Mouse (Mus musculus) spleen, adult 2 months (tissue): ENCODE data around the gene Abcc6. TPM values are rescaled to one million over a fixed set of nuclear protein-coding genes. Genes with fewer than 3 reads are reported as not detected.

Experiments
- DNase-seq, 2 experiments: peaks; one replicate each; pipeline versions ENCODE4 v3.0.0 to v3.0.0-alpha.2; 2012 to 2021; ENCODE audit warnings: low spot score in 2 of 2, low read depth in 1 of 2
- H3K27ac ChIP-seq: fragments of 200-500 bp; 2 replicates; pipeline ENCODE4 v1.5.1; 2012; ENCODE audit warnings: low read length, inconsistent platforms; ENCODE audit not compliant: insufficient read depth
- H3K27me3 ChIP-seq: fragments of 200-500 bp; 2 replicates; pipeline ENCODE4 v1.6.1; 2012; ENCODE audit warnings: mild to moderate bottlenecking, moderate library complexity, low read length, inconsistent platforms; ENCODE audit not compliant: control insufficient read depth, insufficient read depth
- H3K36me3 ChIP-seq: fragments of 200-500 bp; 2 replicates; pipeline ENCODE4 v1.6.1; 2012; ENCODE audit warnings: mild to moderate bottlenecking, low read length, inconsistent platforms; ENCODE audit not compliant: control insufficient read depth, insufficient read depth
- H3K4me1 ChIP-seq: fragments of 200-500 bp; 2 replicates; pipeline ENCODE4 v1.6.1; 2011; ENCODE audit warnings: inconsistent platforms; ENCODE audit not compliant: control insufficient read depth, insufficient read depth, insufficient read length
- H3K4me3 ChIP-seq: fragments of 200-500 bp; 2 replicates; pipeline ENCODE4 v1.5.1; 2011; ENCODE audit warnings: mild to moderate bottlenecking, inconsistent platforms; ENCODE audit not compliant: insufficient read depth, insufficient read length; ENCODE audit errors: extremely low read depth
- CTCF ChIP-seq: fragments of 200-500 bp; IDR thresholded peaks from 2 replicates; pipeline ENCODE4 v1.5.1; 2011; ENCODE audit warnings: mild to moderate bottlenecking, inconsistent platforms; ENCODE audit not compliant: insufficient read depth, insufficient read length, insufficient replicate concordance; ENCODE audit errors: extremely low read depth
- POLR2A ChIP-seq: fragments of 200-500 bp; IDR thresholded peaks from 2 replicates; pipeline ENCODE4 v1.6.1; 2011; ENCODE audit warnings: low read depth, low read length, inconsistent platforms
- WGBS: fragments of 180-500 bp; shearing (Covaris S2); methylation state at CpG from one replicate; pipeline ENCODE4 v1.1.7; 2018; 5-methylcytosine and 5-hydroxymethylcytosine counted together
- polyA plus RNA-seq: library from polyadenylated mRNA; depleted of rRNA; stranded (reverse); fragments of >200 nt; gene quantifications from 2 replicates; pipeline ENCODE4 v1.2.3, GENCODE M21; 2012

The Abcc6 gene
- polyA plus RNA-seq, 1 experiment = 0.08 TPM

- WGBS = 56% methylated on average over 2 of the region's 2 CpGs
- Histone ChIP-seq H3K4me1 (peaks cover 8% of the 10 kb centered on the region; the same call in 1 of the 2 replicates), H3K4me3 (no peak overlapping the region), H3K27me3 (no peaks in the 10 kb centered on the region), H3K27ac (no peak overlapping the region), H3K36me3 (no peaks in the 10 kb centered on the region)
- DNase-seq = no peak
- TF ChIP-seq CTCF (no peak), POLR2A (no peak)
Measured at GRCm38 (mm10) chr7:46031075-46031474, 973 bp upstream of the Abcc6 start.

- no peak overlapping the region for H3K27ac ChIP-seq
- no peak for DNase-seq
- H3K27me3 ChIP-seq = no peaks in the 10 kb centered on the region
- peaks cover 7% of the 10 kb centered on the region; the same call in 1 of the 2 replicates for H3K4me1 ChIP-seq
- TF ChIP-seq POLR2A (no peak), CTCF (no peak)
- H3K4me3 ChIP-seq = no peak overlapping the region
- no peaks in the 10 kb centered on the region for H3K36me3 ChIP-seq
- 69% methylated on average over 8 of the region's 9 CpGs for WGBS
Measured at GRCm38 (mm10) chr7:46029299-46030144, 580 bp downstream of the Abcc6 start.

- no peak overlapping the region for H3K4me3 ChIP-seq
- no peak overlapping the region for H3K27ac ChIP-seq
- H3K27me3 ChIP-seq = no peaks in the 10 kb centered on the region
- DNase-seq = no peak
- H3K4me1 ChIP-seq = peaks cover 3% of the 10 kb centered on the region; the same call in 1 of the 2 replicates
- TF ChIP-seq CTCF (no peak), POLR2A (no peak)
- no peaks in the 10 kb centered on the region for H3K36me3 ChIP-seq
- 87% methylated on average over 10 of the region's 10 CpGs for WGBS
Measured at GRCm38 (mm10) chr7:46028681-46029080, 1.4 kb downstream of the Abcc6 start.

DNA sequence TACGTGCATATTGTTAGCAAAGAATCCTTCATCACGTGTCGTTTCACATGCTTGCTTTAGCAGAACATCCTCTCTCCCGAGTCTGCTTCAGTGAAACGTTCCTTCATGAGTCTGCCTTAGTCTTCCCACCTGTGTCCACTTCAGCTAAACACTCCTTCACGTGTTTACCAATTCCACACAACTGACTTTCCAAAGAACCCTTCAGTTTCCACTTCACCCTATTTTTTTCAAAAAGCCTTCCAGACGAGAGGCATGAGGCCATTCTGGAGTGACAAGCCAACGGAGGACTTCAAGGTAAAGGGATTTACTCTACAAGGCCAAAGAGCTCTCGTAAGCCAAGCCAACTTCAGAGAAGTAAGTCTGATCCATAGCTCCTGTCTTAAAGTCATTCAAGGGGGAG lies 4.7 kb downstream of the Abcc6 start:
- Histone ChIP-seq H3K4me1 (0 out of 2 replicates have a peak, but pooled peaks cover 3% of the 10 kb centered on the region), H3K27ac (no peak overlapping the region), H3K4me3 (no peak overlapping the region), H3K27me3 (no peaks in the 10 kb centered on the region), H3K36me3 (no peaks in the 10 kb centered on the region)
- TF ChIP-seq CTCF = no peak
- TF ChIP-seq POLR2A = no peak
- no peak for DNase-seq
- 81% methylated on average over 9 of the region's 9 CpGs for WGBS

- Histone ChIP-seq H3K4me1 (no peaks in the 10 kb centered on the region), H3K27ac (no peak overlapping the region), H3K36me3 (no peaks in the 10 kb centered on the region), H3K27me3 (no peaks in the 10 kb centered on the region), H3K4me3 (no peak overlapping the region)
- no peak for DNase-seq
- TF ChIP-seq POLR2A (no peak), CTCF (no peak)
- WGBS = 81% methylated on average over 4 of the region's 4 CpGs
Measured at GRCm38 (mm10) chr7:46021951-46022350, 8.2 kb downstream of the Abcc6 start.

- Histone ChIP-seq H3K4me3 (no peak overlapping the region), H3K4me1 (no peaks in the 10 kb centered on the region), H3K27ac (no peak overlapping the region), H3K27me3 (no peaks in the 10 kb centered on the region), H3K36me3 (no peaks in the 10 kb centered on the region)
- TF ChIP-seq POLR2A (no peak), CTCF (no peak)
- WGBS = 76% methylated on average over 3 of the region's 3 CpGs
- DNase-seq = no peak
Measured at GRCm38 (mm10) chr7:46019594-46019993, 10.5 kb downstream of the Abcc6 start.

- 49% methylated on average over 9 of the region's 9 CpGs for WGBS
- no peak overlapping the region for H3K27ac ChIP-seq
- no peak overlapping the region for H3K4me3 ChIP-seq
- H3K36me3 ChIP-seq = no peaks in the 10 kb centered on the region
- no peaks in the 10 kb centered on the region for H3K4me1 ChIP-seq
- DNase-seq = no peak
- H3K27me3 ChIP-seq = no peaks in the 10 kb centered on the region
- TF ChIP-seq CTCF (no peak), POLR2A (no peak)
Measured at GRCm38 (mm10) chr7:46013266-46014010, 16.7 kb downstream of the Abcc6 start.
